In genomic region chr17:80138434-80139162, GRCm38 (mm10) we compare ENCODE assay signal across 9 mouse cellular contexts. TPM values are rescaled to one million over a fixed set of nuclear protein-coding genes. Genes with fewer than 3 reads are reported as not detected.
DNase-seq lines count a peak whose midpoint lies in the region; ATAC-seq and TF ChIP-seq lines count a peak whose summit lies in the region.
"Had no signal": no experiment of that assay in that cellular context is flagged by ENCODE, and none has a peak within 500 bp of the region (broad histone marks: within the 10 kb centered on the region; RNA-seq: fewer than 3 reads in every experiment).

No protein-coding gene starts in this region.

- H3K4me3 ChIP-seq in kidney, postnatal 0 days (replicated peaks; ENCODE audit: low read depth, low read length): no peak overlapping the region
- H3K4me3 ChIP-seq in E14TG2a.4 (replicated peaks; ENCODE audit: low read length): 0 out of 2 replicates have a peak overlapping the region, but pooled peaks have one; percentile 17
- no peak overlapping the region for H3K4me3 ChIP-seq in intestine, embryonic 16.5 days (ENCODE audit: low read length)

- no peaks in the 10 kb centered on the region for H3K36me3 ChIP-seq in kidney, postnatal 0 days (ENCODE audit: insufficient read depth, low read length)
- no peaks in the 10 kb centered on the region for H3K36me3 ChIP-seq in E14TG2a.4 (ENCODE audit: insufficient read depth, low read length)
- H3K36me3 ChIP-seq in intestine, embryonic 16.5 days (ENCODE audit: control insufficient read depth, insufficient read depth, low read length): no peaks in the 10 kb centered on the region

- no peaks in the 10 kb centered on the region for H3K9me3 ChIP-seq in kidney, postnatal 0 days (replicated peaks; ENCODE audit: low read length)
- no peaks in the 10 kb centered on the region for H3K9me3 ChIP-seq in E14TG2a.4 (ENCODE audit: low read length)
- H3K9me3 ChIP-seq in intestine, embryonic 16.5 days (ENCODE audit: control insufficient read depth, low read length): no peaks in the 10 kb centered on the region

- H3K9ac ChIP-seq in kidney, postnatal 0 days (ENCODE audit: low read depth, low read length): no peak overlapping the region
- H3K9ac ChIP-seq in intestine, embryonic 16.5 days (ENCODE audit: low read depth, low read length): no peak overlapping the region

- H3K27ac ChIP-seq in kidney, postnatal 0 days: no peak overlapping the region
- H3K27ac ChIP-seq in intestine, embryonic 16.5 days (ENCODE audit: low read length): no peak overlapping the region

- peak; percentile 24 for DNase-seq in kidney, postnatal 0 days (ENCODE audit: low spot score)
- DNase-seq in kidney, postnatal 14 days: no peak
- peak; percentile 24 for DNase-seq in adrenal gland, postnatal 25 days
- peak; percentile 71 for DNase-seq in lung, postnatal 36 days
- no peak for DNase-seq in yolk sac, embryonic 10.5 days (ENCODE audit: low spot score)
- DNase-seq: layer of hippocampus, postnatal 36 days had no signal

- WGBS in kidney, postnatal 0 days: 72% methylated on average over 17 of the region's 17 CpGs
- 78% methylated on average over 17 of the region's 17 CpGs for WGBS in intestine, embryonic 16.5 days

- no peak for ATAC-seq in kidney, postnatal 0 days (replicated peaks; ENCODE audit: low FRiP score, low read depth)
- no peak for ATAC-seq in intestine, embryonic 16.5 days

- H3K4me1 ChIP-seq in kidney, postnatal 0 days (replicated peaks; ENCODE audit: insufficient read depth, low read length): no peaks in the 10 kb centered on the region
- H3K4me1 ChIP-seq in E14TG2a.4 (replicated peaks; ENCODE audit: low read depth, low read length): peaks cover 26% of the 10 kb centered on the region
- H3K4me1 ChIP-seq in intestine, embryonic 16.5 days (ENCODE audit: control insufficient read depth, insufficient read depth, low read length): no peaks in the 10 kb centered on the region

- H3K4me2 ChIP-seq in kidney, postnatal 0 days (ENCODE audit: low read length): no peak overlapping the region
- no peak overlapping the region for H3K4me2 ChIP-seq in intestine, embryonic 16.5 days (ENCODE audit: low read depth, low read length)
- H3K4me2 ChIP-seq: midbrain, embryonic 11.5 days had no signal

- TF ChIP-seq CTCF in kidney, postnatal 0 days (IDR thresholded peaks at IDR 0.05; ENCODE audit: low read depth): no peak
- no peak for TF ChIP-seq CTCF in E14TG2a.4 (conservative IDR thresholded peaks at IDR 0.05; ENCODE audit: low read length)

- H3K27me3 ChIP-seq in kidney, postnatal 0 days (ENCODE audit: insufficient read depth, low read length): no peaks in the 10 kb centered on the region
- no peaks in the 10 kb centered on the region for H3K27me3 ChIP-seq in E14TG2a.4 (ENCODE audit: insufficient read depth, low read length)
- no peaks in the 10 kb centered on the region for H3K27me3 ChIP-seq in intestine, embryonic 16.5 days (replicated peaks; ENCODE audit: control insufficient read depth, insufficient read depth, low read length)

RNA-seq across cellular contexts. Expression of gene Galm, which starts 11.3 kb away (rescaled TPM):
- 25.4 and 29.7 TPM in 2 replicates for polyA plus RNA-seq in kidney, postnatal 0 days (2015; fragmentation: Nextera tagmentation; extraction: Ambion mirVana)
- 18.0 and 18.4 TPM in 2 replicates for total RNA-seq in adrenal gland, postnatal 25 days (2021)
- polyA plus RNA-seq in intestine, embryonic 16.5 days (2015; fragmentation: Nextera tagmentation; extraction: Ambion mirVana): 101 and 113 TPM in 2 replicates

Comparison
In these comparisons a context has a peak if more than half of its experiments do, and no peak if none do; other contexts are left out.
1. DNase-seq: peak in kidney, postnatal 0 days (single experiment), adrenal gland, postnatal 25 days (single experiment) and lung, postnatal 36 days (single experiment); none in kidney, postnatal 14 days (single experiment) and yolk sac, embryonic 10.5 days (single experiment).